Mouse (Mus musculus) urinary bladder, postnatal 36 days (tissue): ENCODE results near the gene Ache.

Experiments used
- DNase-seq, 2 experiments: peaks; one replicate each; pipeline ENCODE4 v3.0.0; 2022; ENCODE audit warnings: low spot score in 2 of 2, mixed read lengths in 1 of 2

The Ache gene

GRCm38 (mm10) chr5:137295712-137296111, 8.4 kb downstream of the Ache start:
- DNase-seq, result no peak

- no peak for DNase-seq
Observed at GRCm38 (mm10) chr5:137297126-137297525, 9.8 kb downstream of the Ache start.

- DNase-seq, result no peak
Observed at GRCm38 (mm10) chr5:137299240-137299639, 11.9 kb downstream of the Ache start.

GRCm38 (mm10) chr5:137301253-137301652, 13.9 kb downstream of the Ache start:
- DNase-seq, result no peak

GRCm38 (mm10) chr5:137303609-137304008, 16.3 kb downstream of the Ache start:
- DNase-seq, result no peak

GRCm38 (mm10) chr5:137304165-137304564, 16.8 kb downstream of the Ache start:
- DNase-seq, result no peak

GRCm38 (mm10) chr5:137304816-137305215, 17.5 kb downstream of the Ache start:
- no peak for DNase-seq

GRCm38 (mm10) chr5:137305822-137306221, 18.5 kb downstream of the Ache start:
- no peak for DNase-seq

GRCm38 (mm10) chr5:137306439-137307005, 19.2 kb downstream of the Ache start:
- DNase-seq, result no peak

- DNase-seq, result peak; percentile 88 to 90
Observed at GRCm38 (mm10) chr5:137307071-137307912, 20.0 kb downstream of the Ache start, which contains the start of gene Srrt. TSS of gene Srrt (minus strand) at chr5:137307674.

- DNase-seq, result no peak
Observed at GRCm38 (mm10) chr5:137308356-137308755, 21.0 kb downstream of the Ache start.

- DNase-seq, result no peak
Observed at GRCm38 (mm10) chr5:137313466-137314192, 26.3 kb downstream of the Ache start.

GRCm38 (mm10) chr5:137314193-137315083, 27.1 kb downstream of the Ache start, which contains the start of gene Trip6:
TSS of gene Trip6 (minus strand) at chr5:137314404.
- peak; percentile 85 to 90 for DNase-seq

- DNase-seq, result peak in 1 of 2 experiments; percentile 38
Observed at GRCm38 (mm10) chr5:137315084-137315903, 28.0 kb downstream of the Ache start.

- DNase-seq, result no peak
Observed at GRCm38 (mm10) chr5:137317361-137317760, 30.0 kb downstream of the Ache start.

- DNase-seq, result no peak
Observed at GRCm38 (mm10) chr5:137318570-137318969, 31.3 kb downstream of the Ache start.

- no peak for DNase-seq
Observed at GRCm38 (mm10) chr5:137320996-137321395, 33.7 kb downstream of the Ache start.

GRCm38 (mm10) chr5:137330910-137331309, 43.6 kb downstream of the Ache start:
- DNase-seq, result no peak

GRCm38 (mm10) chr5:137332857-137333511, 45.7 kb downstream of the Ache start:
- DNase-seq, result no peak
